Comparison of ENCODE assay signal across 21 mouse cellular contexts in genomic region chr3:88299172-88299571, GRCm38 (mm10). TPM values are rescaled to one million over a fixed set of nuclear protein-coding genes. Genes with fewer than 3 reads are reported as not detected.
A peak's percentile ranks its signal among the peaks of the same experiment; 100 is the strongest.
DNase-seq lines count a peak whose midpoint lies in the region; ATAC-seq lines count a peak whose summit lies in the region.
"Had no signal": no experiment of that assay in that cellular context is flagged by ENCODE, and none has a peak within 500 bp of the region (broad histone marks: within the 10 kb centered on the region; RNA-seq: fewer than 3 reads in every experiment).

No protein-coding gene starts in this region.

- no peaks in the 10 kb centered on the region for H3K27me3 ChIP-seq in hindbrain, embryonic 14.5 days (ENCODE audit: control insufficient read depth, insufficient read depth, low read length)
- no peaks in the 10 kb centered on the region for H3K27me3 ChIP-seq in hindbrain, embryonic 16.5 days (replicated peaks; ENCODE audit: control insufficient read depth, insufficient read depth, low read length)
- H3K27me3 ChIP-seq in neural tube, embryonic 12.5 days (replicated peaks) = no peaks in the 10 kb centered on the region
- H3K27me3 ChIP-seq in neural tube, embryonic 15.5 days (replicated peaks) = no peaks in the 10 kb centered on the region
- no peaks in the 10 kb centered on the region for H3K27me3 ChIP-seq in embryonic facial prominence, embryonic 13.5 days
- H3K27me3 ChIP-seq: forebrain, embryonic 12.5 days; heart, embryonic 15.5 days; limb, embryonic 12.5 days; midbrain, embryonic 15.5 days had no signal

- no peak for ATAC-seq in hindbrain, embryonic 14.5 days (ENCODE audit: low FRiP score)
- ATAC-seq in hindbrain, embryonic 16.5 days = no peak
- ATAC-seq in neural tube, embryonic 12.5 days (ENCODE audit: low FRiP score, low read depth) = no peak
- no peak for ATAC-seq in neural tube, embryonic 15.5 days (ENCODE audit: low FRiP score)
- ATAC-seq in embryonic facial prominence, embryonic 13.5 days (ENCODE audit: insufficient number of reproducible peaks, insufficient read depth, low FRiP score, low TSS enrichment, low read depth) = no peak
- ATAC-seq: inflammation-experienced regulatory T-cells, adult 6 months; midbrain, embryonic 15.5 days had no signal

- peaks cover 17% of the 10 kb centered on the region for H3K4me1 ChIP-seq in hindbrain, embryonic 14.5 days (replicated peaks; ENCODE audit: control insufficient read depth, insufficient read depth, low read length)
- peaks cover 17% of the 10 kb centered on the region for H3K4me1 ChIP-seq in hindbrain, embryonic 16.5 days (ENCODE audit: control insufficient read depth, insufficient read depth, low read depth, low read length)
- peaks cover 11% of the 10 kb centered on the region for H3K4me1 ChIP-seq in neural tube, embryonic 12.5 days
- H3K4me1 ChIP-seq in neural tube, embryonic 15.5 days = peaks cover 27% of the 10 kb centered on the region
- H3K4me1 ChIP-seq in embryonic facial prominence, embryonic 13.5 days = peaks cover 15% of the 10 kb centered on the region

- no peak overlapping the region for H3K9ac ChIP-seq in hindbrain, embryonic 14.5 days
- H3K9ac ChIP-seq in hindbrain, embryonic 16.5 days (ENCODE audit: low read depth, low read length) = no peak overlapping the region
- H3K9ac ChIP-seq in neural tube, embryonic 12.5 days = no peak overlapping the region
- H3K9ac ChIP-seq in neural tube, embryonic 15.5 days (replicated peaks) = no peak overlapping the region
- H3K9ac ChIP-seq in embryonic facial prominence, embryonic 13.5 days = no peak overlapping the region
- H3K9ac ChIP-seq: midbrain, embryonic 15.5 days had no signal

- H3K27ac ChIP-seq in hindbrain, embryonic 14.5 days = no peak overlapping the region
- H3K27ac ChIP-seq in hindbrain, embryonic 16.5 days (ENCODE audit: low read depth, low read length) = no peak overlapping the region
- H3K27ac ChIP-seq in neural tube, embryonic 12.5 days = no peak overlapping the region
- no peak overlapping the region for H3K27ac ChIP-seq in neural tube, embryonic 15.5 days (replicated peaks)
- no peak overlapping the region for H3K27ac ChIP-seq in embryonic facial prominence, embryonic 13.5 days
- H3K27ac ChIP-seq: forebrain, embryonic 12.5 days; gastrocnemius, adult 2 months; heart, embryonic 15.5 days; limb, embryonic 12.5 days; midbrain, embryonic 15.5 days had no signal

- 93% methylated on average over 1 of the region's 1 CpGs for whole genome bisulfite sequencing in hindbrain, embryonic 14.5 days
- 79% methylated on average over 1 of the region's 1 CpGs for WGBS in hindbrain, embryonic 16.5 days
- 98% methylated on average over 1 of the region's 1 CpGs for WGBS in neural tube, embryonic 12.5 days
- WGBS in neural tube, embryonic 15.5 days = 95% methylated on average over 1 of the region's 1 CpGs
- 95% methylated on average over 1 of the region's 1 CpGs for WGBS in embryonic facial prominence, embryonic 13.5 days

- H3K4me2 ChIP-seq in hindbrain, embryonic 14.5 days (replicated peaks) = 0 out of 2 replicates have a peak overlapping the region, but pooled peaks have one; percentile 86
- H3K4me2 ChIP-seq in hindbrain, embryonic 16.5 days (ENCODE audit: low read length) = no peak overlapping the region
- H3K4me2 ChIP-seq in neural tube, embryonic 12.5 days (replicated peaks) = peak overlapping the region; percentile 80; the same call in 1 of the 2 replicates
- H3K4me2 ChIP-seq in neural tube, embryonic 15.5 days = no peak overlapping the region
- 0 out of 2 replicates have a peak overlapping the region, but pooled peaks have one; percentile 89 for H3K4me2 ChIP-seq in embryonic facial prominence, embryonic 13.5 days

- H3K4me3 ChIP-seq in hindbrain, embryonic 14.5 days (replicated peaks; ENCODE audit: low read length) = no peak overlapping the region
- H3K4me3 ChIP-seq in hindbrain, embryonic 16.5 days (ENCODE audit: low read length) = no peak overlapping the region
- H3K4me3 ChIP-seq in neural tube, embryonic 12.5 days = no peak overlapping the region
- H3K4me3 ChIP-seq in neural tube, embryonic 15.5 days (replicated peaks) = no peak overlapping the region
- H3K4me3 ChIP-seq in embryonic facial prominence, embryonic 13.5 days = no peak overlapping the region

- peaks cover 52% of the 10 kb centered on the region for H3K36me3 ChIP-seq in hindbrain, embryonic 14.5 days (replicated peaks; ENCODE audit: control insufficient read depth, insufficient read depth)
- peaks cover 34% of the 10 kb centered on the region for H3K36me3 ChIP-seq in hindbrain, embryonic 16.5 days (ENCODE audit: control insufficient read depth, insufficient read depth, low read length)
- H3K36me3 ChIP-seq in neural tube, embryonic 12.5 days = peaks cover 46% of the 10 kb centered on the region
- peaks cover 47% of the 10 kb centered on the region for H3K36me3 ChIP-seq in neural tube, embryonic 15.5 days
- peaks cover 49% of the 10 kb centered on the region for H3K36me3 ChIP-seq in embryonic facial prominence, embryonic 13.5 days

- no peaks in the 10 kb centered on the region for H3K9me3 ChIP-seq in hindbrain, embryonic 14.5 days (ENCODE audit: control insufficient read depth, low read length)
- no peaks in the 10 kb centered on the region for H3K9me3 ChIP-seq in hindbrain, embryonic 16.5 days (ENCODE audit: control insufficient read depth, low read length)
- no peaks in the 10 kb centered on the region for H3K9me3 ChIP-seq in neural tube, embryonic 12.5 days
- no peaks in the 10 kb centered on the region for H3K9me3 ChIP-seq in neural tube, embryonic 15.5 days (replicated peaks)
- H3K9me3 ChIP-seq in embryonic facial prominence, embryonic 13.5 days = no peaks in the 10 kb centered on the region
- H3K9me3 ChIP-seq: forebrain, embryonic 12.5 days; heart, embryonic 15.5 days; limb, embryonic 12.5 days; midbrain, embryonic 15.5 days had no signal

- DNase-seq in hindbrain, embryonic 14.5 days (ENCODE audit: low spot score) = no peak
- DNase-seq in urinary bladder, adult 18-20 months (ENCODE audit: low spot score in 2 of 2) = no peak
- DNase-seq in cerebellum, adult 11 months = no peak
- DNase-seq: adrenal gland, postnatal 10 days; B cell, adult 2 months; gastrocnemius, adult 2 months; heart, postnatal 36 days; kidney, adult 18-20 months; kidney, postnatal 4 days; lung, adult 18-20 months; lung, postnatal 14 days; thymus, postnatal 25 days had no signal

RNA-seq across cellular contexts. Expression of gene Cct3, which starts 2.3 kb away (rescaled TPM):
- polyA plus RNA-seq in hindbrain, embryonic 14.5 days (2014; fragmentation: Nextera tagmentation; extraction: Ambion mirVana) = 455 and 498 TPM in 2 replicates
- 444 and 454 TPM in 2 replicates for polyA plus RNA-seq in hindbrain, embryonic 16.5 days (2015; fragmentation: Nextera tagmentation; extraction: Ambion mirVana)
- polyA plus RNA-seq in neural tube, embryonic 12.5 days (2016; fragmentation: Nextera tagmentation; extraction: Ambion mirVana) = 593 and 606 TPM in 2 replicates
- polyA plus RNA-seq in neural tube, embryonic 15.5 days (2015; fragmentation: Nextera tagmentation; extraction: Ambion mirVana) = 426 and 468 TPM in 2 replicates
- polyA plus RNA-seq in embryonic facial prominence, embryonic 13.5 days (2015; fragmentation: Nextera tagmentation; extraction: Ambion mirVana) = 517 and 559 TPM in 2 replicates

RNA-seq across cellular contexts. Expression of gene Tsacc, which starts 2.4 kb away (rescaled TPM):
- polyA plus RNA-seq in hindbrain, embryonic 14.5 days (2014; fragmentation: Nextera tagmentation; extraction: Ambion mirVana) = 5.8 and 8.5 TPM in 2 replicates
- 6.8 and 10.2 TPM in 2 replicates for polyA plus RNA-seq in hindbrain, embryonic 16.5 days (2015; fragmentation: Nextera tagmentation; extraction: Ambion mirVana)
- polyA plus RNA-seq in neural tube, embryonic 12.5 days (2016; fragmentation: Nextera tagmentation; extraction: Ambion mirVana) = 9.4 and 12.9 TPM in 2 replicates
- polyA plus RNA-seq in neural tube, embryonic 15.5 days (2015; fragmentation: Nextera tagmentation; extraction: Ambion mirVana) = 9.5 and 12.4 TPM in 2 replicates
- polyA plus RNA-seq in embryonic facial prominence, embryonic 13.5 days (2015; fragmentation: Nextera tagmentation; extraction: Ambion mirVana) = 15.0 and 16.1 TPM in 2 replicates

RNA-seq across cellular contexts. Expression of gene Gm38392, which starts 12.2 kb away (rescaled TPM):
- polyA plus RNA-seq in hindbrain, embryonic 14.5 days (2014; fragmentation: Nextera tagmentation; extraction: Ambion mirVana) = 0.37 TPM in 1 of 2 replicates, not detected in the other
- not detected in 2 replicates for polyA plus RNA-seq in hindbrain, embryonic 16.5 days (2015; fragmentation: Nextera tagmentation; extraction: Ambion mirVana)
- polyA plus RNA-seq in neural tube, embryonic 12.5 days (2016; fragmentation: Nextera tagmentation; extraction: Ambion mirVana) = 0.27 TPM in 1 of 2 replicates, not detected in the other
- polyA plus RNA-seq in neural tube, embryonic 15.5 days (2015; fragmentation: Nextera tagmentation; extraction: Ambion mirVana) = 0.26 TPM in 1 of 2 replicates, not detected in the other
- 0.55 and 3.5 TPM in 2 replicates for polyA plus RNA-seq in embryonic facial prominence, embryonic 13.5 days (2015; fragmentation: Nextera tagmentation; extraction: Ambion mirVana)
- polyA plus RNA-seq: forebrain, embryonic 12.5 days; heart, embryonic 15.5 days; inflammation-experienced regulatory T-cells, adult 6 months; midbrain, embryonic 15.5 days had no signal

RNA-seq across cellular contexts. Expression of gene Glmp, which starts 25.7 kb away (rescaled TPM):
- 72.7 and 81.3 TPM in 2 replicates for polyA plus RNA-seq in hindbrain, embryonic 14.5 days (2014; fragmentation: Nextera tagmentation; extraction: Ambion mirVana)
- polyA plus RNA-seq in hindbrain, embryonic 16.5 days (2015; fragmentation: Nextera tagmentation; extraction: Ambion mirVana) = 127 and 136 TPM in 2 replicates
- 116 and 131 TPM in 2 replicates for polyA plus RNA-seq in neural tube, embryonic 12.5 days (2016; fragmentation: Nextera tagmentation; extraction: Ambion mirVana)
- 102 and 129 TPM in 2 replicates for polyA plus RNA-seq in neural tube, embryonic 15.5 days (2015; fragmentation: Nextera tagmentation; extraction: Ambion mirVana)
- polyA plus RNA-seq in embryonic facial prominence, embryonic 13.5 days (2015; fragmentation: Nextera tagmentation; extraction: Ambion mirVana) = 164 and 188 TPM in 2 replicates

RNA-seq across cellular contexts. Expression of gene Tmem79, which starts 36.8 kb away (rescaled TPM):
- polyA plus RNA-seq in hindbrain, embryonic 14.5 days (2014; fragmentation: Nextera tagmentation; extraction: Ambion mirVana) = 0.67 and 0.82 TPM in 2 replicates
- polyA plus RNA-seq in hindbrain, embryonic 16.5 days (2015; fragmentation: Nextera tagmentation; extraction: Ambion mirVana) = 1.3 TPM in 2 replicates
- polyA plus RNA-seq in neural tube, embryonic 12.5 days (2016; fragmentation: Nextera tagmentation; extraction: Ambion mirVana) = 1.6 and 2.0 TPM in 2 replicates
- polyA plus RNA-seq in neural tube, embryonic 15.5 days (2015; fragmentation: Nextera tagmentation; extraction: Ambion mirVana) = 1.9 and 3.3 TPM in 2 replicates
- 9.1 and 10.4 TPM in 2 replicates for polyA plus RNA-seq in embryonic facial prominence, embryonic 13.5 days (2015; fragmentation: Nextera tagmentation; extraction: Ambion mirVana)

Comparison
In these comparisons a context has a peak if more than half of its experiments do, and no peak if none do; other contexts are left out.
1. H3K4me2 ChIP-seq: peak in hindbrain, embryonic 14.5 days (single experiment), neural tube, embryonic 12.5 days (single experiment) and embryonic facial prominence, embryonic 13.5 days (single experiment); none in hindbrain, embryonic 16.5 days (single experiment) and neural tube, embryonic 15.5 days (single experiment).